Mouse (Mus musculus) left cerebral cortex, adult 11 months (tissue): Measurements from ENCODE around the gene Wdr46.
"Not testable (repeated sequence)": the region's sequence is repeated elsewhere in the genome, so short reads cannot be mapped to it uniquely, and the experiment has no call there.

Experiments used
- DNase-seq: peaks from one replicate; pipeline ENCODE4 v3.0.0; 2022; ENCODE audit warnings: low spot score

The Wdr46 gene

GRCm38 (mm10) chr17:33952015-33952414 lies 11.6 kb downstream of the Wdr46 start:
- not testable (repeated sequence) for DNase-seq

GRCm38 (mm10) chr17:33952879-33953278 lies 12.4 kb downstream of the Wdr46 start:
- no peak for DNase-seq

- no peak for DNase-seq
These were observed 12.8 kb downstream of the Wdr46 start for GRCm38 (mm10) chr17:33953310-33953709.

- DNase-seq, result no peak
These were observed 13.6 kb downstream of the Wdr46 start for GRCm38 (mm10) chr17:33953961-33954565.

- no peak for DNase-seq
These were observed 14.4 kb downstream of the Wdr46 start for GRCm38 (mm10) chr17:33954646-33955554.

GRCm38 (mm10) chr17:33955555-33956214 lies 15.2 kb downstream of the Wdr46 start, which contains the start of the genes Vps52 and Rps18:
Gene Vps52 (plus strand): TSS chr17:33955812.
Gene Rps18 (minus strand): TSS chr17:33956001.
- peak; percentile 98 for DNase-seq

GRCm38 (mm10) chr17:33956336-33956735 lies 15.9 kb downstream of the Wdr46 start:
- no peak for DNase-seq

GRCm38 (mm10) chr17:33957493-33957892 lies 17.0 kb downstream of the Wdr46 start:
- DNase-seq, result no peak

- DNase-seq, result no peak
These were observed 18.0 kb downstream of the Wdr46 start for GRCm38 (mm10) chr17:33958451-33958850.

GRCm38 (mm10) chr17:33959135-33959534 lies 18.7 kb downstream of the Wdr46 start:
- no peak for DNase-seq

- DNase-seq, result no peak
These were observed 19.5 kb downstream of the Wdr46 start for GRCm38 (mm10) chr17:33959948-33960347.

GRCm38 (mm10) chr17:33962876-33963275 lies 22.4 kb downstream of the Wdr46 start:
- no peak for DNase-seq

GRCm38 (mm10) chr17:33965082-33965845 lies 24.8 kb downstream of the Wdr46 start:
- no peak for DNase-seq

- DNase-seq, result no peak
These were observed 25.5 kb downstream of the Wdr46 start for GRCm38 (mm10) chr17:33965846-33966550.

- DNase-seq, result no peak
These were observed 28.0 kb downstream of the Wdr46 start for GRCm38 (mm10) chr17:33968489-33968888.

GRCm38 (mm10) chr17:33968927-33969326 lies 28.5 kb downstream of the Wdr46 start:
- no peak for DNase-seq

GRCm38 (mm10) chr17:33969394-33969793 lies 28.9 kb downstream of the Wdr46 start:
- no peak for DNase-seq

- DNase-seq, result no peak
These were observed 32.2 kb downstream of the Wdr46 start for GRCm38 (mm10) chr17:33972691-33973090.

GRCm38 (mm10) chr17:33973572-33973971 lies 33.1 kb downstream of the Wdr46 start:
- no peak for DNase-seq

- DNase-seq, result no peak
These were observed 37.5 kb downstream of the Wdr46 start for GRCm38 (mm10) chr17:33977861-33978557.

GRCm38 (mm10) chr17:33978631-33979031 lies 38.2 kb downstream of the Wdr46 start:
- DNase-seq, result no peak
